Mouse (Mus musculus): ENCODE measurements around the gene Gng2.
"Not testable (repeated sequence)": the region's sequence is repeated elsewhere in the genome, so short reads cannot be mapped to it uniquely, and the experiment has no call there.

The Gng2 gene

DNA sequence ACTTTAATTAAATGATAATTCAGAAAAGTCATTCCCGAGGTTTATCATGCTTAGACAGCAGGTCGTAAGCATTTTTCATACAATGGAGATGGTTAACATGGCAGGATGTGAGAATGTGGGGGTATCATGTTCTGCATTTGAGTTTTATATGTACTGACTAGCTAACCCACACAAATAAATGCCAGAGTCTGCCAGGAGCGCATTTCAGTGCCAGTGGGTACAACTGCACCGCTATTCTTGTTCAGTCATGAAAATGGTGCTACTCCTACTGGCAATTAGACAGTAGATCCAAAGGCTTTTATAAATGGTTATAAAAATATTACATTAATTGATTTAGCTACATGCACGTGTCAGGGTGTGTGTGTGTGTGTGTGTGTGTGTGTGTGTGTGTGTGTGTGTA lies 38.9 kb downstream of the Gng2 start:
- no peak for DNase-seq (ENCODE audit: low read depth, low spot score)

DNA sequence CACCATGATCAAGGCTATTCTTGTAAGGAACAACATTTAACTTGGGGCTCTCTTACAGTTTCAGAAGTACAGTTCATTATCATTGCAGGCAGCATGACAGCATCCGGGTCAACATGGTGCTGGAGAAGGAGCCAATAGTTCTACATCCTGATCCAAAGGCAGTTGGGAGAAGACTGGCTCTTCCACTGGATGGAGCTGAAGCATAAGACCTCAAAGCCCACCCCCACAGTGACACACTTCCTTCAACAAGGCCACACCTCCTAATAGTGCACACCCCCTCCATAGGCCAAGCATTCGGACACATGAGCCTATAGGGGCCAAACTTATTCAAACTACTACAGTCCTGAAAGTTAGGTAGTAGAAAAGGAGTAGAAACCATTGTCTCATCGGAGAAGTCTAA lies 42.3 kb downstream of the Gng2 start:
- peak; percentile 56 for DNase-seq (ENCODE audit: low read depth, low spot score)

DNA sequence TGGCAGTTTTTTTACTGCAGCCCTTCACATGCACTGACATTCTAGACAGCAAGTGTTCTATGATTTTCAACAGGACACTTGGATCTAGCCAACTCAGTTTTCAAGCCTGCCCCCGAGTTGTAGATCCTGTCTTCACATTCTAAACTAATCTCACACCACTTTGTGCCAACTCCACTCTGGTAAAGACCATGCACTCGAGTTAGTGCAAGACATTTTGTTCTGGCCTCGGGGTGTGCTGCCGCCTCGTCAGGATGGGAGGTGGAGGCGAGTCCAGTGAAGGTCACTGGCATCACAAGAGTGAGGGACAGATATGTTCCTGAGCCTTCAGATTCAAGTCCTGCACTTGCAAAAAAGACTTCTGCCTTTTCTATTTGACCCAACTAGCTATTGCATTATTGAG lies 44.1 kb downstream of the Gng2 start:
- no peak for DNase-seq (ENCODE audit: low read depth, low spot score)

DNA sequence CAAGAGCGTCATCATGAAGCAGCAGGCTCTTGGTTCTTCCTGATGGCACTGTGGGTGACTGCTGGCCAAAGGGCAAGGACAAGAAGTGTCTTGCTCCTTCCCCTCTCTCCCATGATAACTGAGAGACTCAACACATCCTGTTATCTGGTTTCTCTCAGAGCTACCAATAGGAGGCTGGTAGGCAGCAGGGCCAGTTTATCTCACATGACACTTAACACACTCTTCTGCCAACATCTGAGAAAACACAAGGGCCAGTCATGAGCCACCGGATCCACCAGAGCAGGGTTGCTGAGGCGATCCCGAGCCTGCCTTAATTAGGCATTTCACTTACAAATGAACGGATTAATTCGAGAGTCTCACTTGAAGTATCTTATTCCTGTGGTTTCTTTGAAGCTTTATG lies 49.5 kb downstream of the Gng2 start:
- DNase-seq (ENCODE audit: low read depth, low spot score) = no peak

DNA sequence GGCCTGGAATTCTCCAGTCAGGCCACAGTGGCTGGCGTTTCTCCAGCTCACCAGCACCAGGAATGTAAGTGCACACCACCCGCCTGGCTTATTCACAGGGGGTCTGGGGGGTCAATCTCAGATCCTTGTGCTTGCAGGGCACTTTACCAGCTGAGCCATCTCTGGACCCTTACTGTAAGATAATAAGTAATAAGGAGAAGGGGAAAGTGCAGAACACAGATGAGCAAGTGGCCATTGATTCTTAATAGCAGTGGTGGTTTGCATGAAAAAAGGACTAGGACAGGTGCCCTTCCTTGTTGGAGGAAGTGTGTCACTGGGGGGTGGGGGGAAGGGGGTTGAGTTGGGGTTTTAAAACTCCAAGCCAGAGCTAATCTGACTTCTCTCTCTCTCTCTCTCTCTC lies 50.3 kb downstream of the Gng2 start:
- peak; percentile 66 for DNase-seq (ENCODE audit: low read depth, low spot score)

DNA sequence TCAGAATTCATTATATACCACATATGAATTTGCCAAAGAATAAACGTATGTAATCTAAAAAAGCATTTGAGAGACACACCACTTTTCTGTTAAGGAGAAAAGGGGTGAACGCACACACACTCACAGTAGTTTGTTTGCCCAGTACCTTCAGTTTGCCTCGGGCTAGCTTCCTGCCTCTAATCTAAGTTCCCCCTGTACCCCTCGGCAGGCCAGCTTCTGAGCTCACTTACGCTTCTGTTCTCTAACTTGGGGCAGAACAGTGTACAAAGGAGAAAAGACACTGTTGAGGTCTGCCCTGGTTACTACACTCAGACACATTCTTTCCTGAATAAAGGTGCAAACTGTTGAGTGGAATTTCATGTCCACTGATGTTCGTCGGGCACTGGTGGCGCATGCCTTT lies 51.1 kb downstream of the Gng2 start:
- no peak for DNase-seq (ENCODE audit: low read depth, low spot score)

DNA sequence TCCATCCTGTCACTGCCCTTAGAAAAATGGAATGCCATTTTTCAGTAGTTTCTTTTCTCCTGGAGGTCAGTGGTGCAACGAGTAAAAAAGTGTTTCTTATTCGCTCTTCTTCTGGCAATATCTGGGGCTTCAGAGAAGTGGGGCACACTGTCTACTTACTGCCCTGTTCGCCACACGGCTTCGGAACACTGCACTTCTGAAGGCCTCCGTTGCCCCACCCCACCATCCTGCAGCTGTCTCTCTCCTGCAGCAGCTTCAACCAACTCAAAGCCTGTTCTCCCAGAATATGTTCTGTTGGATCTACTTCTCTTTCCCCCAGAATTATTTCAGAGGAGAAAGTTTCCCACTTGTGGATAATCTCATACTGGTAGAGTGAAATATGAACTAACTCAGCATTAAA lies 52.3 kb downstream of the Gng2 start:
- DNase-seq (ENCODE audit: low read depth, low spot score) = no peak

DNA sequence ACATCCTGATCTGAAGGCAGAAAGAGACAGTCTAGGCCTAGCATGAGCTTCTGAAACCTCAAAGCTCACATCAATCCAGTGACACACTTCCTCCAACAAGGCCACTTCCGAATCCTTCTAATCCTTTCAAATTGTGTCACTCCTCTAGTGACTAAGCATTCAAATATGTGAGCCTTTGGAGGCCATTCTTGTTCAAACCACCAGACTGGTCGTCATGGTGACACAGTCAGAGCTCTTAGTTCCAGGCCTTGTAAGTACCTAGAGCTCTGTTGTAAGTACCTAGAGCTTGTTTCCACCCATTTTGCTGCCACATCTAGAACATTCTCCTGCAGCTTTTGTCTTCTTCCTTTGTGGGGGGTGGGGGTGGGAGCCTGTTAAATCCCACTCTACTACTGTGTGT lies 53.3 kb downstream of the Gng2 start:
- peak; percentile 96 for DNase-seq (ENCODE audit: low read depth, low spot score)

DNA sequence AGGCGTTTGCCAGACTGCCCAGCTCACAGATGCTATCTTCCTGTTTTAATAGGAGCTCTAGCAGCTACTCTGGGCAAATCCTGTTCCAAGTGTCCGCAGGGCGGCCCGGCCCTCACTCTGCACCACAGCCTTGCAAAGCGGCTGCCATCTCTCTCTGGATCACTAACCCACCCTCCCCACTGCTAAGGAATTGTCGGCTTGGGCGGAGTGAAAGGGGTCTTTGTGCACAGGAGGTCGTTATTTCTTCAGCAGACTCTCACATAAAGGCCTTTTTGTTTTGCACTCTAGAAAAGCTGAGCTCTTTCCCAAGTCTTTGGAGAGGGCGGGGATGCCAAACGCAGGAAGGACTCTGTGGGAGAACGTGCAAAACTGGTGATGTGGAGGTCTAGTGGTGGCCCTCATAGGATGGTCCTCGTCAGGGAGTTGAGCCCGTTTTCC lies 57.2 kb downstream of the Gng2 start:
- DNase-seq (ENCODE audit: low read depth, low spot score) = peak; percentile 45

DNA sequence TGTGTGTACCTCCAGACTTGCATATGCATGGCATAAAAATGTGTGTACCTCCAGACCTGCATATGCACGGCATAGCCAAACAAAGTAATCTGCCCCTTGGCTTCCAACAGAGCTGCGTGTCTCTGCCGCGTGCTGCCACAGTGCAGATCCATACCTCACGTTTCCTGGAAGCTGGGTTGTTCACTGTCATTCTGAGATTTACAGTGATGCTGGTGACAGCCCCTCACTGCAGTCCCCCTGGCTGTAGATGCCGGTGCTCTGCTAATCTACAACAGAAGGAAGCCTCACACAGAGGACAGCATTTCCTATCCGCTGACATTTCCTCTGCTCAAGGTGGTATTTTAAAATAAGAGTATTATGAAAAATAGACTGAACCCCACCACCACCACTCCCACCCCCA lies 57.6 kb downstream of the Gng2 start:
- DNase-seq (ENCODE audit: low read depth, low spot score) = no peak

DNA sequence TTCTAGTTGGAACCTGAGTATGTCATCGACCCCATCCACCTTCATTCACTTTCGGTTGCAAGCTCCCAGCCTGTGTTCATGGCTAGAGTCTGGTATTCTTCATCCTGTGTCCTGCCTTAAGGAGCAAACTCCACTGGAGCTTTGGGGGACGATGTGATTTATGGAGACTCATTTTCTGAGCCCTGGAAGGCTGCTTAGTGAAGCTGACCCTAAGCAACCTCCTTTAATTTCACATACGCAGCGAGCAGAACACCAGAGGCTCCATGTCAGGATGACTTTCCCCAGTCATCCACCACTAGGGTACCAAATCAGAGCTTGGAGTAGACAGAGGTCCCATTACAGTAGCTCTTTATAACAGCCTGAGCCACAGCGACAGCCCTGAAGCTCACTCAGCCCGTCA lies 59.9 kb downstream of the Gng2 start:
- no peak for DNase-seq (ENCODE audit: low read depth, low spot score)

DNA sequence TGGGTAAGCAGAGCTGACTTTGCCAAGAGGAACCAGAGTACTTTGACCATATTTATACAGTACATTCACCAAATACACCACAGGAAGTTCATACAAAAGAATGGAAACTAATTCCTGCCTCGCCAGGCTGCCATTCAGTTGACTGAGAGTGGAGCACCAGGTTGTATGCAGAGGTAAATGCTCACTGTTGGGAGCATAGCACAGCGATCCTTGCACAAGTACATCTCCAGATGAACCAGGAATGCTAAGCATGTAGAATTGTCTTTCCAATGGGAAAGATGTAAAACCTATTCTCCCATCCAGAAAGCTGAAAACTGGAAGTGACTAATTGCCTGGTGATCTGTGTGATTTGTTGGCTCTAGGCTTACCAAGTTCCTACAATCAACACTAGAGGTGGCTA lies 61.1 kb downstream of the Gng2 start:
- DNase-seq (ENCODE audit: low read depth, low spot score) = peak; percentile 66

DNA sequence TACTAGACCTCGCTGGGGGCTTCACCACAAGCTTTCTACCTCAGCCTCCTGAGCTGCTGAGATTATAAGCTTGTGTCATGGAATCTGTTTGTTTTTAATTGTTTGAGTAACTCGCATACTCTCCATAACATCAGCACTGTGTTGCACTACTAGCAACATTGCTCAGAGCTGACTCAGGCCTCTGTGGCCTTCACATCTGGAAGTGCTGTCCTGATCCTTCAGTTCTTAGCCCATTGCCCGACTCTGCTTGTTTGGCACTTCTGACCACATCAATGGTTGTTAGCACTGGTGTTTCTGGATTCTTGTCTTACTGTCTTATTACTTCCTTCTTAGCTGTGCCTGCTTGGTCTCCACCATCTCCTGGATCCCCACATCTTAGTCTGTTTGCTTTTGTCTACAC lies 64.5 kb downstream of the Gng2 start:
- DNase-seq (ENCODE audit: low read depth, low spot score) = no peak

DNA sequence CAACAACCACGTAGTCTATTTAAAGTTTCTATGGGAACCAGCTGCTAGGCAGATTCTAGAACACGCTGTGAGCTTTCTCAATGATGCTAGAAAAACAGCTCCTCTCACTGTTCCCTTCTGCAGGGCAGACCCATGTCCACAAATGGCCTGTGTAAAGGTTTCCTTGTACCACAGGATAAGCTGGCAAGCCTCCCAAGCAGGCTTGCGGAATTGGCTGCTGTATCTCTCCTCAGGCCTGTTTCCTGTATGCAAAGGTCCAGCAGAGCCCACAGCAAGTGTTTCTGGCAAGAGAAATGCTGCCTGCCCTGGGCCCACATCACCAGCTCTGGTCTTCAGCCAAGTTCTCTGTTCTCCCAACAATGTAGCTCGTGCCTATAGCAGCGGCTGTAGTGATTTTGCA lies 71.8 kb downstream of the Gng2 start:
- no peak for DNase-seq (ENCODE audit: low read depth, low spot score)

DNA sequence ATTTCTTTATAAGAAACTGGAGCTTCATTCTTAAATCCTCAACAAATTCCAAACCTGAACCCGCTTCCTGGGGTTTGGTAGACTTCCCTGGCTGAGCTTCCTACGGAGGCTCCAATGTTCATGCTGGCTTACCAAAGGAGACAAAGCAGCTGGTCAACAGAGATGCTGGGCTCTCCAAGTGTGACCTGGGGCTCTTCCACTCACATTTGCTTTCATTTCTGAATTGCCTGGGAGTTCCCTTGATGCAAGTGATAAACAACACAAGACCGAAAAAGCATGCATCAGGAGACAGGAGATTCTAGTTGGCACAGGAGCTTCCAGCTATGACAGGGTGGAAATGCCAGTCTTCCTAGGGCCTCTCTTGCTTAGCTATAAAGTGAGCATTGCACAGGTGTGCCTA lies 72.6 kb downstream of the Gng2 start:
- no peak for DNase-seq (ENCODE audit: low read depth, low spot score)

DNA sequence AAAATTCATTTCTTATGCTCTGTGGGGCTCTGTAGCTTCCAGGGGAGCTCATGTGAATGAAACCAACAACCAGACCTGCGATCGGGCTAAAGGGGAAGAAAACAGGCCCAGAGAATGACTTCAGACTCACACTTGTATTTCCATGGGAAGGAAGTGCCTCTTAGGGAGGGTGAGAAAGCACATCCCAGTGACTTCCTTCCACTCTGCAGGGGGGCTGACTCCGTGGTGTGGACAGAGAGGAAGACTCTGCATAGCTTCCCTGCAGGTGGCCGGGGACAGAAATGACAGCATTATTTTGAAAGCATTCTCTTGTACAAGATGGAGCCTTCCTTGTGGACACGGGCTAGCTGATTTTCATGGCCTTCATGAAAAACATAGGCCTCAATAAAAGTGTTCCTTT lies 73.4 kb downstream of the Gng2 start:
- peak; percentile 68 for DNase-seq (ENCODE audit: low read depth, low spot score)

DNA sequence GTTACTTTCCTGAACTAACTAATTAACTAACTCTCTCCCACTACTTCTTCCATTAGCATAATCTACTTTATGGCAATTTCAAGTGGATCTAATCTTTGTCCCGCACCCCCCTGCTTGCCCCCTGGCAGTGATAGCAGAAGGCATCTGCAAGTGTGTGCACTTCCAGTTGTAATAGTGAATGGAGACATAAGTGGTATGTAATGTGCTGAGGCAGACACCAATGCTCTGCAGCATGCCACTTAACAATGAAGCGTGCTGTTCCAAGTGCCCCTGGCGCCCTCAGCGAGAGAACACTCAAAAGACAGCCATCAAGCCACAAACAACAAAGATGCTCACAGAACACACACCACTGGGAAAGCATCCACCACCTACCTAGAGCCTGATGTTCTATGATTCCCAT lies 76.9 kb downstream of the Gng2 start:
- DNase-seq (ENCODE audit: low read depth, low spot score) = no peak

DNA sequence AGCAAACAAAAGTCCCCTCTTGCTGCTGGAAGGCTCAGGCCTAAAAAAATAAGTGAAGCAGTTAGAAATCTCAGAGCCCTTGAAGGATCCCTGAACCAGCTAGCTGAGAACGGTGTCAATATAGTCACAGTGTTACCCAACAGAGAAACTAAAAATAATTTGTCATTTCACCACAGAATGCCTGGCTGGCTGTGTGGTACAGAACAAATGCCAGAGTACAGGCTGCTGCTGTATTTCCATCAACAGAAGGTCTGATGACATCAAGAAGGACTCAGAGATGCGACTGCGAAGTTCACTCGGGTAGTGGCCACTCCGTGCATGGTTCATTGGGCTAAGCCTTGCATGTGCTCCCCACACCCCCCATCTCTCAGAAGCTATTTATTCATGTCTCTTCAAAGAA lies 89.9 kb downstream of the Gng2 start:
- no peak for DNase-seq (ENCODE audit: low read depth, low spot score)

DNA sequence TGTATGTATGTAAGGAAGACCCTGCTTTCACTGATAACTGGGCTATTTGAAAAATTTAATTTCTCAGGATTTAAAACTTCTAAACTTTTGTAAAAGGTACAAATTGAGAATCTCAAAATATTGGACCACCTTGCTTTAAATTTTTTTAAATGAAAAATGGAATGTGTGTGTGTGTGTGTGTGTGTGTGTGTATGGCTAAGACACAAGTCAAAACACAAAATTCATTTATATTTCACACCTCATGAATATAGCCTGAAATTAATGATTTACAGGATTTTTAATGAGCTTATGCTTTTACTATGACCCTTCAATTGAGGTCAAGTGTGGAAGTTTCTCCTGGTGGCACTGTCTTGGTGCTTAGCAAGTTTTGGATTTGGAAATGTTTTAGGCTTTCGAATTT lies 93.0 kb downstream of the Gng2 start:
- DNase-seq (ENCODE audit: low read depth, low spot score) = not testable (repeated sequence)

DNA sequence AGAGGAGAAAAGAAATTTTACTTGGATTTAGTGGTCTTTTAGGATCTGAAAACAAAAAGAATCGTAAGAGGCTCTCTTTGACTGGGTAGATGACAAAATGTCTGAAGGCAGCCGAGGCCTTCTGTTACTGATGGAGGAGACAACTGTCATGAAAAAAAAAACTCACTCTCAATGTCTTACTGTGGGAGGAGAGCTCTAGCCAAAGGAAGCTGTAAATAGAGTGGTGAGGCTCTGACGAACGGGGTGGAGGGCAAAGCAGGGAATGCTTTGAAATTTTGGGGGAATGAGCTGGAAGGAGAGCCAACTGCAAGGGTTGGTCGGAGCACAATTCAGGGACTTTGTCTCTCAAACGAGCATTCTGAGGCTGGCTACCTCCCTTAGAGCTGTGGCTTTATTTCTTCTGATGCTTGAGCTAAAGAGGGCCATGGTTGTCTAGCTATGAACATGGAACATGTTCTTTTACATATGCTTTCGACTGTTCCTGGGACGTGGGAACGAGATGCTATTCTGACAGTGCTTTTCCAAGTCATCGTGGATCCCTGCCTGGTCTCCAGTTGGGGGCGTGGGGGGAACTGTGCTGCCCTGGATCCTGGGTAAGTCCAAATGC lies 103.1 kb downstream of the Gng2 start:
- no peak for DNase-seq (ENCODE audit: low read depth, low spot score)

DNA sequence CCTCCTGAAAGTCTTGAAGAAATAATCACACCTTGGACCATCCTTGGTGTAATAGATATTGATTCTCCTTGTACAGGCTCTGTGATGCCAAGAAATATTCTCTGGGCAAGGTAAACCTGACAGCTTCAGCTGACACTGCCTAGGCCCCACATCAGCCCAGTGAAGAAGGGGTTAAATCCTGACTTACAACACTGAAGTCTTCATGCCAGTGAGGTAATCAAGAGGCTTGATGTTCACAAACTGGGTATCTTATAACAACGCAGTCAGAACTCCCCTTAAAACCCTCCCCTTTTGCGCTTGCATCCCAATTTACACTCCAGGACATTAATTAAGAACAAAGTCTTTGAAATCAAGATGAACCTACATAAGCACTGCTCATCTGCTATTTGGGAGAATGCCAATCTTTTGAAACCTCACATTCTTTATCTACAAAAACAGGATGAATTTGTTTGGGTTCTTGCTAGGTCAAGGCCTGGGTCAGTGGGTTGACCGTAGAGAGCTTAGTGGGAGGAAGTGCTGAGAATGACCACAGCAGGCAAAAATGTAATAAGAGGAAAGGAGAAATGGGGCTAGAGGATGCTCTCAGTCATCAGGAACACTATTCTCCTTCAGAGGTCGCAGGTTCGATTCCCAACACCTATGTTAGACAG lies 110.0 kb downstream of the Gng2 start:
- no peak for DNase-seq (ENCODE audit: low read depth, low spot score)

DNA sequence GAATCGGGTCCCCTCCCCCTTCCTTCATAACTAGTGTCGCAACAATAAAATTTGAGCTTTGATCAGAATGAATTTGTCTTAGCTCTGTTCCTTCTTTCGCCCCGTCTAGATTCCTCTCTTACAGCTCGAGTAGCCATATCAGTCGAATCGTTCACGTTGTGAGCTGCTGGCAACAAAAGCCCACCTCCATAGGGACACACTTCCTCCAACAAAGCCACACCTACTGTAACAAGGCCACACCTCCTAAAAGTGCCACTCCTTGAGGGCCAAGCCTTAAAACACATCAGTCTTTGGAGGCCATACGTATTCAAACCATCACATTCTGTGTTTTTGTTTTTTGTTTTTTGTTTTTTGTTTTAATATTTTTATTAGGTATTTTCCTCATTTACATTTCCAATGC lies 112.3 kb downstream of the Gng2 start:
- peak; percentile 66 for DNase-seq (ENCODE audit: low read depth, low spot score)

DNA sequence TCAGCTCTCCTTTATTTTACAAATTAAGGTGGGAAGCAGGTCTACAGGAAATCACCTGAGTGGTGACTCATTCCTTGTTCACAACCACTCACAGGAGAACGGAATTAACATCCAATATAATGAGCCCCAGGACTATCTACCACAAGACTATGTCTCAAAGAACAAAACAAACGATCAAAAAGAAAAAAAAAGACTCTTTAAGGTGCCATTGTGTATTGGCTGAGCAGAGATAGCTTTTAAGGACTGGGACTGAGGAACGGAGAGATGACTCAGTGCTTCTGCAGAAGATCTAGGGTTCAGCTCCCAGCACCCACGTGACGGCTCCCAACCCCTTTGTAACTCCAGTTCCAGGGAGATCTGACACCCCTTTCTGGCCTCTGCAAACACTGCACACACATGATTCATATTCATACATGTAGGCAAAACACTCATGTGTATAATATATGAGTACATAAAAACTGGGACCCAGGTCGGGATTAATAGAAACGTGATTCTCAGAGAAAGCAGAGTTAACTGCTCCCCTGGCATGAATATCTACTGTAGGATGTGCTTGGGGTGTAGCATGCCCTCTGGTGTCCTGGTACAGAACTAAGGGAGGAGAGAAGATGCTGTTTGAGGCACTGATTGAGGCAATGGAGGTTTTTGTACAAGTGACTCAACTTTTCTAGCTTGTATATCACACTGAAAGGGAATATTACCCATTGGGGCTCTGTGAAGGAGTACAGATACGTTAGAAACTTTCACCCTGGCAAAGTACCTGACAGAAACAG lies 115.9 kb downstream of the Gng2 start:
- DNase-seq (ENCODE audit: low read depth, low spot score) = peak; percentile 89
